Mouse (Mus musculus) myocyte (in vitro differentiated cells): Measurements from ENCODE around the gene Midn. TPM values are rescaled to one million over a fixed set of nuclear protein-coding genes. Genes with fewer than 3 reads are reported as not detected.

Source experiments
- H3K27me3 ChIP-seq: one replicate; pipeline ENCODE4 v1.6.1; 2011; ENCODE audit not compliant: control insufficient read depth, insufficient read depth, insufficient read length
- H3K36me3 ChIP-seq: one replicate; pipeline ENCODE4 v1.6.1; 2011; ENCODE audit not compliant: control insufficient read depth, insufficient read depth
- H3K4me2 ChIP-seq: one replicate; pipeline ENCODE4 v1.6.1; 2011; ENCODE audit warnings: low read depth, control low read depth
- H3K4me3 ChIP-seq: one replicate; pipeline ENCODE4 v1.5.1; 2011; ENCODE audit warnings: mild to moderate bottlenecking, control low read depth, moderate library complexity
- H3K79me2 ChIP-seq: one replicate; pipeline ENCODE4 v1.6.1; 2011; ENCODE audit not compliant: control insufficient read depth, insufficient read depth
- H3ac ChIP-seq: one replicate; pipeline ENCODE4 v1.6.1; 2011; ENCODE audit not compliant: control insufficient read depth, insufficient read length
- CEBPB ChIP-seq: IDR thresholded peaks from 2 replicates; pipeline ENCODE4 v1.6.1; 2011; ENCODE audit warnings: mild to moderate bottlenecking, moderate library complexity; ENCODE audit not compliant: poor library complexity, insufficient read depth, severe bottlenecking
- E2F4 ChIP-seq: IDR thresholded peaks from one replicate; pipeline ENCODE4 v1.6.1; 2011; ENCODE audit warnings: mild to moderate bottlenecking, control low read depth, moderate library complexity; ENCODE audit not compliant: insufficient read depth
- MAX ChIP-seq: IDR thresholded peaks from one replicate; pipeline ENCODE4 v1.6.1; 2011; ENCODE audit warnings: low read depth, mild to moderate bottlenecking, control low read depth
- MYOD1 ChIP-seq, 3 experiments: IDR thresholded peaks; one replicate each; pipeline ENCODE4 v1.6.1; 2011; ENCODE audit warnings: control low read depth in 2 of 3, low read depth in 2 of 3, mild to moderate bottlenecking in 2 of 3, moderate library complexity in 1 of 3; ENCODE audit not compliant: insufficient read length in 2 of 3, control insufficient read depth in 1 of 3
- MYOG ChIP-seq, 3 experiments: IDR thresholded peaks; one replicate each; pipeline ENCODE4 v1.6.1; 2011; ENCODE audit warnings: control low read depth in 2 of 3, low read depth in 2 of 3, mild to moderate bottlenecking in 2 of 3; ENCODE audit not compliant: insufficient read length in 2 of 3, control insufficient read depth in 1 of 3, insufficient read depth in 1 of 3
- POLR2A ChIP-seq: IDR thresholded peaks from one replicate; pipeline ENCODE4 v1.6.1; 2011; ENCODE audit warnings: low read depth, mild to moderate bottlenecking, control low read depth, moderate library complexity; ENCODE audit not compliant: insufficient read length
- POLR2AphosphoS2 ChIP-seq: IDR thresholded peaks from one replicate; pipeline ENCODE4 v1.6.1; 2011; ENCODE audit warnings: low read depth, control low read depth; ENCODE audit not compliant: insufficient read length
- REST ChIP-seq: IDR thresholded peaks from one replicate; pipeline ENCODE4 v1.6.1; 2011; ENCODE audit warnings: mild to moderate bottlenecking, control low read depth, moderate library complexity; ENCODE audit not compliant: insufficient read depth, insufficient read length
- SRF ChIP-seq: IDR thresholded peaks from one replicate; pipeline ENCODE4 v1.6.1; 2011; ENCODE audit warnings: low read depth; ENCODE audit not compliant: control insufficient read depth, insufficient read length
- TCF12 ChIP-seq: IDR thresholded peaks from one replicate; pipeline ENCODE4 v1.6.1; 2011; ENCODE audit warnings: mild to moderate bottlenecking, control low read depth; ENCODE audit not compliant: poor library complexity, insufficient read depth, severe bottlenecking
- TCF3 ChIP-seq: IDR thresholded peaks from one replicate; pipeline ENCODE4 v1.6.1; 2011; ENCODE audit warnings: low read depth, control low read depth; ENCODE audit not compliant: insufficient read length
- USF1 ChIP-seq: IDR thresholded peaks from one replicate; pipeline ENCODE4 v1.6.1; 2011; ENCODE audit warnings: low read depth, mild to moderate bottlenecking, control low read depth, moderate library complexity
- polyA plus RNA-seq: library from polyadenylated mRNA; unstranded; fragments of >200 nt; fragmentation: generic; extraction: Trizol; gene quantifications from one replicate; pipeline ENCODE4 v1.2.1, GENCODE M21; 2012; ENCODE audit warnings: missing spikeins

Gene Midn
- polyA plus RNA-seq, 1 experiment = 131 TPM

DNA sequence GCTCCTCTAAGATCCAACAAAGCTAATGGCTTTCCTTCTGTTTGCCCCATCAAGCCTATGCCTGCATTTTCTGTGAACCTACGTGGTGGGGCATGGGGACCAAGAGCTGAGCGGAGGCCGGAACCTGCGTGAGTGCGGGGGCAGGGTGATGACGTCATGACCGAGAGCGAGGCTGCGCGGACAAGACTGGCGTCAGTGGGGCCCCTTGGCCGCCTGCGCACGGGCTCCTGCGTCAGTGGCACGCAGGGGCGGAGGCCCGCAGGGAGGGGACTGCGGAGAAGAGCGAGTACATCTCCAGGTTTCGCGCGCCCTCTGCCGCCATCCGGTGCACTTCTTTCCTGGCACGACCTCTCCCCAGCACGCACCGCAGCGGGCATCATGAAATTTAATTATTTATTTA, 6.8 kb upstream of the Midn start:
- peak overlapping the region; percentile 91 for H3K4me2 ChIP-seq
- peaks cover 15% of the 10 kb centered on the region for H3K36me3 ChIP-seq
- peaks cover 31% of the 10 kb centered on the region for H3K79me2 ChIP-seq
- H3K4me3 ChIP-seq = peak overlapping the region; percentile 63
- no peak overlapping the region for H3ac ChIP-seq
- no peaks in the 10 kb centered on the region for H3K27me3 ChIP-seq
- TF ChIP-seq POLR2A (peak; percentile 67), TCF12 (no peak), USF1 (no peak), MYOG (IDR thresholded peaks at IDR 0.05; ENCODE audit: control insufficient read depth in 1 of 3, insufficient read depth in 1 of 3, insufficient read length in 2 of 3, low read depth in 2 of 3) (peak in 1 of 3 experiments; percentile 10), POLR2AphosphoS2 (peak; percentile 81), MYOD1 (IDR thresholded peaks at IDR 0.05; ENCODE audit: control insufficient read depth in 1 of 3, insufficient read length in 2 of 3, low read depth in 2 of 3) (peak in 1 of 3 experiments; percentile 2), TCF3 (no peak), MAX (no peak)

GRCm38 (mm10) chr10:80141786-80142529, 6.1 kb upstream of the Midn start:
- TF ChIP-seq POLR2A (peak; percentile 98), CEBPB (no peak), TCF12 (no peak), SRF (peak; percentile 66), MYOD1 (IDR thresholded peaks at IDR 0.05; ENCODE audit: control insufficient read depth in 1 of 3, insufficient read length in 2 of 3, low read depth in 2 of 3) (peak in 1 of 3 experiments; percentile 22), POLR2AphosphoS2 (peak; percentile 95), MAX (peak; percentile 36), TCF3 (no peak), USF1 (no peak), REST (peak; percentile 14), MYOG (IDR thresholded peaks at IDR 0.05; ENCODE audit: control insufficient read depth in 1 of 3, insufficient read depth in 1 of 3, insufficient read length in 2 of 3, low read depth in 2 of 3) (peak in 1 of 3 experiments; percentile 6)
- Histone ChIP-seq H3K27me3 (no peaks in the 10 kb centered on the region), H3K4me2 (peak overlapping the region; percentile 96), H3ac (peak overlapping the region; percentile 26), H3K36me3 (peaks cover 15% of the 10 kb centered on the region), H3K79me2 (peaks cover 31% of the 10 kb centered on the region), H3K4me3 (peak overlapping the region; percentile 63)

- peak overlapping the region; percentile 63 for H3K4me3 ChIP-seq
- H3K4me2 ChIP-seq = peak overlapping the region; percentile 96
- TF ChIP-seq E2F4 (no peak), SRF (no peak), MYOG (IDR thresholded peaks at IDR 0.05; ENCODE audit: control insufficient read depth in 1 of 3, insufficient read depth in 1 of 3, insufficient read length in 2 of 3, low read depth in 2 of 3) (no peak), POLR2AphosphoS2 (no peak), MYOD1 (IDR thresholded peaks at IDR 0.05; ENCODE audit: control insufficient read depth in 1 of 3, insufficient read length in 2 of 3, low read depth in 2 of 3) (no peak), POLR2A (no peak), MAX (no peak), TCF12 (no peak), CEBPB (no peak), USF1 (no peak), TCF3 (no peak), REST (no peak)
- peaks cover 15% of the 10 kb centered on the region for H3K36me3 ChIP-seq
- peaks cover 31% of the 10 kb centered on the region for H3K79me2 ChIP-seq
- no peaks in the 10 kb centered on the region for H3K27me3 ChIP-seq
- peak overlapping the region; percentile 26 for H3ac ChIP-seq
Measured at GRCm38 (mm10) chr10:80142530-80142925, 5.5 kb upstream of the Midn start.

- peak overlapping the region; percentile 96 for H3K4me2 ChIP-seq
- no peaks in the 10 kb centered on the region for H3K27me3 ChIP-seq
- H3ac ChIP-seq = no peak overlapping the region
- H3K4me3 ChIP-seq = peak overlapping the region; percentile 63
- H3K79me2 ChIP-seq = peaks cover 31% of the 10 kb centered on the region
- peak; percentile 11 for TF ChIP-seq POLR2AphosphoS2
- no peak for TF ChIP-seq CEBPB
- H3K36me3 ChIP-seq = peaks cover 15% of the 10 kb centered on the region
Measured at GRCm38 (mm10) chr10:80143664-80144063, 4.4 kb upstream of the Midn start.

GRCm38 (mm10) chr10:80144159-80144558, 3.9 kb upstream of the Midn start:
- peak overlapping the region; percentile 96 for H3K4me2 ChIP-seq
- peaks cover 15% of the 10 kb centered on the region for H3K36me3 ChIP-seq
- no peaks in the 10 kb centered on the region for H3K27me3 ChIP-seq
- peak overlapping the region; percentile 63 for H3K4me3 ChIP-seq
- TF ChIP-seq MYOD1 (IDR thresholded peaks at IDR 0.05; ENCODE audit: control insufficient read depth in 1 of 3, insufficient read length in 2 of 3, low read depth in 2 of 3) (no peak), TCF3 (no peak), E2F4 (no peak), TCF12 (no peak), SRF (no peak), USF1 (no peak), POLR2A (no peak), REST (no peak), MAX (no peak), POLR2AphosphoS2 (no peak)
- no peak overlapping the region for H3ac ChIP-seq
- peaks cover 31% of the 10 kb centered on the region for H3K79me2 ChIP-seq
